Mouse (Mus musculus): ENCODE data around the gene Cblc. TPM values are rescaled to one million over a fixed set of nuclear protein-coding genes. Genes with fewer than 3 reads are reported as not detected.

The Cblc gene
- polyA plus RNA-seq, 1 experiment from 2014 or later = 14.0 TPM

DNA sequence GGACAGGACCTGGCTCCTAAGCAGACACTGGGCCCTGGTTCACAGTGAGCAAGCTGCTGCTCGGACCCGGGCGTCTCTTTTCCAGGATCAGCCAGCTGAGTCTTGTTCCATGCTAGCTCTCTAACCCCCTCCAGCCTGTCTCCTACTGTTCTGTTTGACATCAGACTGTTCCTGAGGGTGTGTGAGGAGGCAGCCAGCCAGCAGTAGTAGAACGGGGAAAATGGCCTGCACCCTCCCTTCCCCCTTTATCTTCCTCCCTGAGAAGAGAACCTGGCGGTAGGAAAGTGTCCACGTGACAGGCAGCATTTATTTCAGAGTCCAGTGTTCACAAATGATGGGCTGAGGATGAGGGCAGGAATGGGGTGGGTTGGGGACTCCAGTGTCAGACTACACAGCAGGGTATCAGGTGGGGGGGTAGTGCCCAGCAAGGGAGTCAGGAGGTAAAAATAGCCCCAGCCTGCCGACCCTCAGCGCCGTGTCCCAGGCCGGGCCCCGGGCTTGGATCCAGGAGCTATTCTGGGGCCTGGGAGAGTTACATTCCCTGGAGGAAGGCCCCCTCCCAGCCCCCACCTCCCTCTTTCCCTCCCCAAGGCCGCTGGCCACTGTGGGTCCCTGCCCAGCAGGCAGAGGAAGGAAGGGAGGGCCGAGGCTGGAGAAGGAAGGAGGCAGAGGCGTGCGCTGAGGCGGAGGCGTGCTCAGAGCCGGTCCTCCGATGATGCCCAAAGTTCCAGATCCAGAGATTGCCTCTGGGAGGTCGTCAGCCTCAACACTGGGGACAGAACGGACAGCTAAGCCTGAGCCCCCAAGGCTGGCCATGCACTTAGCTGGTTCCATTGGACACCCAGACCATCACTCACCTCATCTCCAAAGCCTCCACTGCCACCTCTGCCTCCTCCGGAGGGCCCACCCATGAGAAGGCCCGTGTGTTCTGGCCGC, 40.5 kb downstream of the Cblc start:
- Histone ChIP-seq H3K27ac (ENCODE audit: low read depth) (peak overlapping the region; percentile 71), H3K9ac (ENCODE audit: low read length) (no peak overlapping the region), H3K27me3 (replicated peaks; ENCODE audit: control insufficient read depth, insufficient read depth, low read length) (no peaks in the 10 kb centered on the region), H3K4me2 (ENCODE audit: low read length) (peak overlapping the region; percentile 13; the same call in 1 of the 2 replicates), H3K9me3 (ENCODE audit: control insufficient read depth, low read length) (0 out of 2 replicates have a peak, but pooled peaks cover 3% of the 10 kb centered on the region), H3K4me1 (replicated peaks; ENCODE audit: control insufficient read depth, insufficient read depth, low read length) (0 out of 2 replicates have a peak, but pooled peaks cover 3% of the 10 kb centered on the region), H3K4me3 (ENCODE audit: low read depth, low read length) (no peak overlapping the region), H3K36me3 (ENCODE audit: control insufficient read depth, insufficient read depth, low read length) (peaks cover 14% of the 10 kb centered on the region; the same call in 1 of the 2 replicates)
- DNase-seq (ENCODE audit: low spot score) = no peak
- ATAC-seq (replicated peaks; ENCODE audit: low FRiP score, low TSS enrichment, low read depth) = peak; percentile 34
- 72% methylated on average over 23 of the region's 24 CpGs for WGBS

DNA sequence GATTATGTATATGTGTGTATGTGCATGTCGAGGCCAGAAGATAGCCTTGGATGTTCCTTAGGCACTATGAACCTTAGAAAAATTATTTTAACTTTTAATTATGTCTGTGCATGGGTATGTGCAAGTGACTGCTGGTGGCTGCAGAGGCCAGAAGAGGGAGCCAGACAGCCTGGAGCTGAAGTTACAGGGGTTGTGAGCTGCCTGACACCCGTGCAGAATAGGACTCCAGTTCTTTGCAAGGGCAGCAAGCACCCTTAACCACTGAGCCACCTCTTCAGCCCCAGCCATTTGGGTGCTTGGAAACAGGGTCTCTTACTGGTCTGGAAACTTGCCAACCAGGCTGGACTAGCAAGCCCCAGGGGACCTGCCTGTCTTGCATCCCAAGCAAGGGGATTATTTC, 41.6 kb downstream of the Cblc start:
- H3K36me3 ChIP-seq (ENCODE audit: control insufficient read depth, insufficient read depth, low read length) = peaks cover 13% of the 10 kb centered on the region; the same call in 1 of the 2 replicates
- H3K9ac ChIP-seq (ENCODE audit: low read length) = no peak overlapping the region
- no peak overlapping the region for H3K4me2 ChIP-seq (ENCODE audit: low read length)
- DNase-seq (ENCODE audit: low spot score) = no peak
- H3K4me1 ChIP-seq (replicated peaks; ENCODE audit: control insufficient read depth, insufficient read depth, low read length) = peaks cover 12% of the 10 kb centered on the region; the same call in 1 of the 2 replicates
- no peak for ATAC-seq (replicated peaks; ENCODE audit: low FRiP score, low TSS enrichment, low read depth)
- 82% methylated on average over 2 of the region's 2 CpGs for WGBS
- H3K27me3 ChIP-seq (replicated peaks; ENCODE audit: control insufficient read depth, insufficient read depth, low read length) = no peaks in the 10 kb centered on the region
- H3K9me3 ChIP-seq (ENCODE audit: control insufficient read depth, low read length) = 0 out of 2 replicates have a peak, but pooled peaks cover 3% of the 10 kb centered on the region
- peak overlapping the region; percentile 71; the same call in 1 of the 2 replicates for H3K27ac ChIP-seq (ENCODE audit: low read depth)
- H3K4me3 ChIP-seq (ENCODE audit: low read depth, low read length) = no peak overlapping the region

DNA sequence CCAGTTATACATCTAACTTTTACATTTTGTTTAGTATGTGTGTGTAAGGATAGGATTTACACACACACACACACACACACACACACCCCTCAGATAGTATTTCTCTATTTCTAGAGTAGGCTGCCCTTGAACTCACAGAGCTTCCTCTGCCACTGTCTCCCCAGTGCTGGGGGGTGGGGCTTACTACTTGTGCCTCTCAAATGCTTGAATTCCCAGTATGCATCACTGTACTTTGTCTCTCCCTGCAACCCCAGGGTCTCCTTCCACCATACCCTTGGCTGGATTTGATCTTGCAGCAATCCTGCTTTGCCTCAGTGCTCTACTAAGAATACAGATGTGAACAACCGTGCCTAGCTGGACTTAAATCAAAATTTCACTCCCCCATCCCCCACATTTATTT, 42.5 kb downstream of the Cblc start:
- H3K27ac ChIP-seq (ENCODE audit: low read depth) = no peak overlapping the region
- H3K4me3 ChIP-seq (ENCODE audit: low read depth, low read length) = no peak overlapping the region
- H3K36me3 ChIP-seq (ENCODE audit: control insufficient read depth, insufficient read depth, low read length) = 0 out of 2 replicates have a peak, but pooled peaks cover 11% of the 10 kb centered on the region
- no peaks in the 10 kb centered on the region for H3K27me3 ChIP-seq (replicated peaks; ENCODE audit: control insufficient read depth, insufficient read depth, low read length)
- 71% methylated on average over 1 of the region's 1 CpGs for WGBS
- no peak overlapping the region for H3K4me2 ChIP-seq (ENCODE audit: low read length)
- ATAC-seq (replicated peaks; ENCODE audit: low FRiP score, low TSS enrichment, low read depth) (no peak), DNase-seq (ENCODE audit: low spot score) (no peak)
- peaks cover 12% of the 10 kb centered on the region; the same call in 1 of the 2 replicates for H3K4me1 ChIP-seq (replicated peaks; ENCODE audit: control insufficient read depth, insufficient read depth, low read length)
- H3K9me3 ChIP-seq (ENCODE audit: control insufficient read depth, low read length) = 0 out of 2 replicates have a peak, but pooled peaks cover 3% of the 10 kb centered on the region
- H3K9ac ChIP-seq (ENCODE audit: low read length) = no peak overlapping the region

DNA sequence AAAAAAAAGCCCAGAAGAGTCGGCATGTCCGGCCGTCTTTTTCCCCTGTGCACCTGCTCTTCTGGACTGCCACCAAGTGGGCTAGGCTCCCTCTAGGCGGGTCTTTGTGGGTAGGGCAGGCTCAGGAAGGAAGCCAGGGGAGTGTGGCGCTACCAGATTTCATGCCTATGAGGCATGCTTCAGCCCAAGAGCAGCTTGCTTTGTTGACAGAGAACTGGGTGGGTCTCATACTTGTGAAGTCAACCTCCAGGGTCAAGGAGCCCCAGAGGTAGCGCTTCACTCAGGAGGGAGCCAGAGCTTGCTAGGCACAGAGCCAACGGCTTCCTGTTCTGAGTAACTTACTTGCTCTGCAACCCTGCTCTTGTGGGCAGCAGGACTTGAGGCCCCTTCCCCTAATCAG, 43.0 kb downstream of the Cblc start:
- Histone ChIP-seq H3K27ac (ENCODE audit: low read depth) (no peak overlapping the region), H3K9ac (ENCODE audit: low read length) (no peak overlapping the region), H3K4me1 (replicated peaks; ENCODE audit: control insufficient read depth, insufficient read depth, low read length) (peaks cover 12% of the 10 kb centered on the region; the same call in 1 of the 2 replicates), H3K27me3 (replicated peaks; ENCODE audit: control insufficient read depth, insufficient read depth, low read length) (no peaks in the 10 kb centered on the region), H3K9me3 (ENCODE audit: control insufficient read depth, low read length) (0 out of 2 replicates have a peak, but pooled peaks cover 3% of the 10 kb centered on the region), H3K4me3 (ENCODE audit: low read depth, low read length) (no peak overlapping the region), H3K36me3 (ENCODE audit: control insufficient read depth, insufficient read depth, low read length) (0 out of 2 replicates have a peak, but pooled peaks cover 7% of the 10 kb centered on the region), H3K4me2 (ENCODE audit: low read length) (no peak overlapping the region)
- 76% methylated on average over 7 of the region's 7 CpGs for WGBS
- no peak for ATAC-seq (replicated peaks; ENCODE audit: low FRiP score, low TSS enrichment, low read depth)
- DNase-seq (ENCODE audit: low spot score) = no peak

DNA sequence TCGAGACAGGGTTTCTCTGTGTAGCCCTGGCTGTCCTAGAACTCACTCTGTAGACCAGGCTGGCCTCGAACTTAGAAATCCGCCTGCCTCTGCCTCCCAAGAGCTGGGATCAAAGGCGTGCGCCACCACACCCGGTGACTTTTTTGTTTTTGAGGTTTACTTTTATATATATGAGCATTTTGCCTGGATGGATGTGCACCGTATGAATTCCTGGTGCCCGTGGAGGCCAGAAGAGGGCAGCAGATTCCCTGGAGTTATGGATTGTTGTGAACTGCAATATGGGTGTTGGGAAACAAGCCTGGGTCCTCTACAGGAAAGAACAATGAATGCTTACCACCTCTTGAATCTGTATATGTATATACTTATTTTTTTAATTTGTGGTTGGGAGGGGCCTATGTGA, 44.0 kb downstream of the Cblc start:
- 0 out of 2 replicates have a peak, but pooled peaks cover 3% of the 10 kb centered on the region for H3K9me3 ChIP-seq (ENCODE audit: control insufficient read depth, low read length)
- H3K9ac ChIP-seq (ENCODE audit: low read length) = no peak overlapping the region
- no peak for DNase-seq (ENCODE audit: low spot score)
- ATAC-seq (replicated peaks; ENCODE audit: low FRiP score, low TSS enrichment, low read depth) = no peak
- H3K4me3 ChIP-seq (ENCODE audit: low read depth, low read length) = no peak overlapping the region
- no peaks in the 10 kb centered on the region for H3K27me3 ChIP-seq (replicated peaks; ENCODE audit: control insufficient read depth, insufficient read depth, low read length)
- no peak overlapping the region for H3K27ac ChIP-seq (ENCODE audit: low read depth)
- H3K36me3 ChIP-seq (ENCODE audit: control insufficient read depth, insufficient read depth, low read length) = no peaks in the 10 kb centered on the region
- H3K4me1 ChIP-seq (replicated peaks; ENCODE audit: control insufficient read depth, insufficient read depth, low read length) = peaks cover 14% of the 10 kb centered on the region
- H3K4me2 ChIP-seq (ENCODE audit: low read length) = no peak overlapping the region
- 71% methylated on average over 8 of the region's 8 CpGs for WGBS

DNA sequence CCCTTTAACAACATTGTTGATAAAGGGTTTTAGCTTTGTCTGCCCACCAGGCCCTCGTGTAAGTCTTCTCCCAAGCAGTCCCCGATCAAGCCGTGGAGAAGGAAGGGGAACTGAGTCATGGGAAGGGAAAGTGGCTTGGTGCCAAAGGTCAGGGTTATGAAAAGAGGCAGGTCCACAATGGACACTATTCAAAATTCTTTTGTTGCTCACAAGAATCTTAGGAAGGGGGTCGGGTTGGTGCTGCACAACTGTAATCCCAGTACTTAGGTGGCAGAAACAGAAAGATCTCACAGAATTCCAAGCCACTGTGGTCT, 45.6 kb downstream of the Cblc start:
- no peaks in the 10 kb centered on the region for H3K36me3 ChIP-seq (ENCODE audit: control insufficient read depth, insufficient read depth, low read length)
- no peak overlapping the region for H3K4me2 ChIP-seq (ENCODE audit: low read length)
- H3K4me1 ChIP-seq (replicated peaks; ENCODE audit: control insufficient read depth, insufficient read depth, low read length) = peaks cover 29% of the 10 kb centered on the region
- H3K9me3 ChIP-seq (ENCODE audit: control insufficient read depth, low read length) = 0 out of 2 replicates have a peak, but pooled peaks cover 3% of the 10 kb centered on the region
- DNase-seq (ENCODE audit: low spot score) = no peak
- peak overlapping the region; percentile 71; the same call in 1 of the 2 replicates for H3K27ac ChIP-seq (ENCODE audit: low read depth)
- no peak for ATAC-seq (replicated peaks; ENCODE audit: low FRiP score, low TSS enrichment, low read depth)
- H3K4me3 ChIP-seq (ENCODE audit: low read depth, low read length) = no peak overlapping the region
- no peak overlapping the region for H3K9ac ChIP-seq (ENCODE audit: low read length)
- H3K27me3 ChIP-seq (replicated peaks; ENCODE audit: control insufficient read depth, insufficient read depth, low read length) = no peaks in the 10 kb centered on the region
- WGBS = 40% methylated on average over 4 of the region's 4 CpGs

DNA sequence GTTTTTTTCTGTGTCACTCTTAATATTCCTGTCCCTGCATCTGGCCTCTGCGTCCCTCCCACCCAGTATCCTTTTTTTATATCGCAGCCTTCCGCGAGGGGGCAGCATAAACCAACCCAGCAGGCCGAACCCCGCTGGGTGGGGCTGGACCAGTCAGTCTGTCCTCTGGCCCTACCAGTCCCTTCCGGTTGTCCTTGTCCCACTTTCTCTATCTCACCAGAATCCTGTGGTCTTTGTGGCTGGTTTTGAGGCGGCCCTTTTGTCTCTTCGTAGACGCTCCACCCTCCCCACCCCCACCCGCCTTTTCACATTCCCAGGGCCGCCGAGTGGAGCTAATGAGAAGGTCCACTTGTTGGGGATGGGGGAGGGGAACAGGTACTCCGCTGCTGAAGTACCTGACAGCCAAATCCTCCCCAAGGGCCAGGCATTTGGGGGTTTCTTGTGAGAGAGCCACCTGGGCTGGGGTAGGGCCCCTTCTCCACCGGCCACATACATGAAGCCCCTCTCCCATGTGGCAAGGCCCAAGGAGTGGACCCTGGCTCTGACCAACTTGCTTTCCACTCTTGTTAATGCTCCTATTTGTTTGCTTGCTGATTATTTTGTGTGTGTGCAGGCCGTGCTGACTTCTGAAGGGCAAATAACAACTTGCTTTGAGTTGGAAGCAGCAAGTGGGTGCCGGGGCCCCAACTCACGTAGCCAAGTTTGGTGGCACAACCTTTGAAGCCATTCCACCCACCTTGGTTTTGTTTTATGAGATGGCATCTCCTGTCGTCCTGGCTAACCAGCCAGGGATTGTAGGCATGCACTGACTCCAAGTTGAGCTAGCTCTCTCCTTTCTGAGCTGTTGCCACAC, 46.2 kb downstream of the Cblc start, which contains the start of gene Nectin2:
Gene Nectin2 (minus strand): TSS at position 267 of the 853 bp plus-strand sequence.
- ATAC-seq (replicated peaks; ENCODE audit: low FRiP score, low TSS enrichment, low read depth) (peak; percentile 69), DNase-seq (ENCODE audit: low spot score) (peak; percentile 94)
- Histone ChIP-seq H3K36me3 (ENCODE audit: control insufficient read depth, insufficient read depth, low read length) (no peaks in the 10 kb centered on the region), H3K9me3 (ENCODE audit: control insufficient read depth, low read length) (0 out of 2 replicates have a peak, but pooled peaks cover 3% of the 10 kb centered on the region), H3K4me3 (ENCODE audit: low read depth, low read length) (peak within 1 kb of the TSS; percentile 81), H3K4me2 (ENCODE audit: low read length) (peak within 1 kb of the TSS; percentile 69), H3K9ac (ENCODE audit: low read length) (peak within 1 kb of the TSS; percentile 76), H3K27ac (ENCODE audit: low read depth) (peak within 1 kb of the TSS; percentile 90), H3K4me1 (replicated peaks; ENCODE audit: control insufficient read depth, insufficient read depth, low read length) (peaks cover 35% of the 10 kb centered on the region), H3K27me3 (replicated peaks; ENCODE audit: control insufficient read depth, insufficient read depth, low read length) (no peaks in the 10 kb centered on the region)
- WGBS = 19% methylated on average over 19 of the region's 19 CpGs
